ENCODE assay signal across 22 mouse cellular contexts in the genomic region with DNA sequence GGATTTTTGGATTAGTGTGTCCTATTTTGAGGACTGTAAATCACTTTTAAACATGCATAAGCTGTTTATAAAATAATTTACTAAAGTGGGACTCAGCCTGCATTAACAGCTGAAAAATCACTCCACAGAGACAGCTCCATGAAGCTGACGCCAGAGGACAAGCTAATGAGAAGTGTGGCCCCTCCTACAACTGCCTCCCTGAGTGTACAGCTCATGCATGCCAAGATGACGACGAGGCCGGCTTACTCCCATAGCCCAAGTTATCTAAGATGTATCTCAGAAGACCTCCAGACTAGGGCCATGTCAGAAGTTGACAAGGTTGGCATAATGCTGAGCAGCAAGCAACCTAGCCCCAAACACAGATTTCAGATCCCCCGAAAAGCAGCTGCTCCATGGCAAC.
DNase-seq lines count a peak whose midpoint lies in the region; ATAC-seq and TF ChIP-seq lines count a peak whose summit lies in the region.
"Had no signal": no experiment of that assay in that cellular context is flagged by ENCODE, and none has a peak within 500 bp of the region (broad histone marks: within the 10 kb centered on the region; RNA-seq: fewer than 3 reads in every experiment).

No protein-coding gene starts in this region.

- no peaks in the 10 kb centered on the region for H3K36me3 ChIP-seq in stomach, embryonic 15.5 days
- H3K36me3 ChIP-seq in stomach, postnatal 0 days (ENCODE audit: control insufficient read depth, insufficient read depth, low read length): no peaks in the 10 kb centered on the region
- no peaks in the 10 kb centered on the region for H3K36me3 ChIP-seq in forebrain, embryonic 13.5 days (ENCODE audit: poor library complexity, severe bottlenecking)
- H3K36me3 ChIP-seq: embryonic facial prominence, embryonic 13.5 days; embryonic facial prominence, embryonic 15.5 days; forebrain, embryonic 10.5 days; forebrain, embryonic 12.5 days; forebrain, embryonic 15.5 days had no signal

- no peak for TF ChIP-seq CTCF in stomach, postnatal 0 days (IDR thresholded peaks at IDR 0.05; ENCODE audit: low read depth)

- peak overlapping the region; percentile 44; the same call in 1 of the 2 replicates for H3K27ac ChIP-seq in stomach, embryonic 15.5 days
- H3K27ac ChIP-seq in stomach, postnatal 0 days (replicated peaks): peak overlapping the region; percentile 61; the same call in 1 of the 2 replicates
- no peak overlapping the region for H3K27ac ChIP-seq in forebrain, embryonic 13.5 days
- H3K27ac ChIP-seq: embryonic facial prominence, embryonic 13.5 days; embryonic facial prominence, embryonic 15.5 days; forebrain, embryonic 10.5 days; forebrain, embryonic 12.5 days; forebrain, embryonic 15.5 days had no signal

- no peak for TF ChIP-seq EP300 in stomach, postnatal 0 days (optimal IDR thresholded peaks at IDR 0.05)

- H3K27me3 ChIP-seq in stomach, embryonic 15.5 days (replicated peaks): no peaks in the 10 kb centered on the region
- no peaks in the 10 kb centered on the region for H3K27me3 ChIP-seq in stomach, postnatal 0 days (ENCODE audit: control insufficient read depth, insufficient read depth, low read length)
- no peaks in the 10 kb centered on the region for H3K27me3 ChIP-seq in forebrain, embryonic 13.5 days
- H3K27me3 ChIP-seq: embryonic facial prominence, embryonic 13.5 days; embryonic facial prominence, embryonic 15.5 days; forebrain, embryonic 12.5 days; forebrain, embryonic 15.5 days had no signal

- WGBS in stomach, embryonic 15.5 days: 50% methylated on average over 5 of the region's 5 CpGs
- 39% methylated on average over 5 of the region's 5 CpGs for WGBS in stomach, postnatal 0 days
- 80% methylated on average over 5 of the region's 5 CpGs for WGBS in forebrain, embryonic 13.5 days

- H3K4me3 ChIP-seq in stomach, embryonic 15.5 days (replicated peaks): no peak overlapping the region
- H3K4me3 ChIP-seq in stomach, postnatal 0 days (ENCODE audit: low read depth, low read length): no peak overlapping the region
- H3K4me3 ChIP-seq in forebrain, embryonic 13.5 days: no peak overlapping the region
- H3K4me3 ChIP-seq: embryonic facial prominence, embryonic 13.5 days; embryonic facial prominence, embryonic 15.5 days; erythroblast, embryonic 14.5 days; forebrain, embryonic 10.5 days; forebrain, embryonic 12.5 days; forebrain, embryonic 15.5 days had no signal

- H3K4me2 ChIP-seq in stomach, embryonic 15.5 days: no peak overlapping the region
- H3K4me2 ChIP-seq in stomach, postnatal 0 days (replicated peaks; ENCODE audit: low read depth): no peak overlapping the region
- H3K4me2 ChIP-seq in forebrain, embryonic 13.5 days: no peak overlapping the region
- H3K4me2 ChIP-seq: embryonic facial prominence, embryonic 13.5 days; embryonic facial prominence, embryonic 15.5 days; forebrain, embryonic 12.5 days; forebrain, embryonic 15.5 days had no signal

- H3K4me1 ChIP-seq in stomach, embryonic 15.5 days: no peaks in the 10 kb centered on the region
- no peaks in the 10 kb centered on the region for H3K4me1 ChIP-seq in stomach, postnatal 0 days (replicated peaks; ENCODE audit: control insufficient read depth, insufficient read depth)
- no peaks in the 10 kb centered on the region for H3K4me1 ChIP-seq in forebrain, embryonic 13.5 days
- H3K4me1 ChIP-seq: embryonic facial prominence, embryonic 13.5 days; embryonic facial prominence, embryonic 15.5 days; forebrain, embryonic 10.5 days; forebrain, embryonic 12.5 days; forebrain, embryonic 15.5 days had no signal

- peak; percentile 53; the same call in 1 of the 2 replicates for ATAC-seq in stomach, embryonic 15.5 days (ENCODE audit: insufficient read depth, low FRiP score, low read depth)
- ATAC-seq in stomach, postnatal 0 days (ENCODE audit: low FRiP score, low TSS enrichment): peak; percentile 87
- ATAC-seq in forebrain, embryonic 13.5 days: no peak
- ATAC-seq: forebrain, embryonic 15.5 days had no signal

- DNase-seq in retina, postnatal 1 day: peak; percentile 19
- no peak for DNase-seq in retina, embryonic 14.5 days (ENCODE audit: low spot score)
- no peak for DNase-seq in stomach, postnatal 0 days (ENCODE audit: low spot score)
- no peak for DNase-seq in yolk sac, embryonic 10.5 days (ENCODE audit: low spot score)
- DNase-seq: adrenal gland, adult 2 months; adrenal gland, postnatal 10 days; adrenal gland, postnatal 25 days; cerebellum, adult 11 months; cerebellum, adult 18-20 months; cerebellum, adult 8-10 months; cerebellum, adult 9-11 months; cerebellum, postnatal 14 days; cerebellum, postnatal 36 days; embryo, embryonic 11 days had no signal

- H3K9ac ChIP-seq in stomach, embryonic 15.5 days: no peak overlapping the region
- H3K9ac ChIP-seq in stomach, postnatal 0 days (ENCODE audit: low read length): no peak overlapping the region
- H3K9ac ChIP-seq in forebrain, embryonic 13.5 days: no peak overlapping the region
- H3K9ac ChIP-seq: embryonic facial prominence, embryonic 13.5 days; embryonic facial prominence, embryonic 15.5 days; forebrain, embryonic 12.5 days; forebrain, embryonic 15.5 days had no signal

- no peaks in the 10 kb centered on the region for H3K9me3 ChIP-seq in stomach, embryonic 15.5 days
- H3K9me3 ChIP-seq in stomach, postnatal 0 days (ENCODE audit: control insufficient read depth, low read length): no peaks in the 10 kb centered on the region
- no peaks in the 10 kb centered on the region for H3K9me3 ChIP-seq in forebrain, embryonic 13.5 days (replicated peaks)
- H3K9me3 ChIP-seq: embryonic facial prominence, embryonic 13.5 days; embryonic facial prominence, embryonic 15.5 days; forebrain, embryonic 10.5 days; forebrain, embryonic 12.5 days; forebrain, embryonic 15.5 days had no signal
